Mouse (Mus musculus) hindlimb bud, embryonic 11.5 days (tissue): Measurements from ENCODE around the gene Six5.

Experiments
- DNase-seq: peaks from one replicate; pipeline ENCODE4 v3.0.0-alpha.2; 2012; ENCODE audit warnings: low read depth, low spot score; ENCODE audit errors: extremely low spot score

The Six5 gene

DNA sequence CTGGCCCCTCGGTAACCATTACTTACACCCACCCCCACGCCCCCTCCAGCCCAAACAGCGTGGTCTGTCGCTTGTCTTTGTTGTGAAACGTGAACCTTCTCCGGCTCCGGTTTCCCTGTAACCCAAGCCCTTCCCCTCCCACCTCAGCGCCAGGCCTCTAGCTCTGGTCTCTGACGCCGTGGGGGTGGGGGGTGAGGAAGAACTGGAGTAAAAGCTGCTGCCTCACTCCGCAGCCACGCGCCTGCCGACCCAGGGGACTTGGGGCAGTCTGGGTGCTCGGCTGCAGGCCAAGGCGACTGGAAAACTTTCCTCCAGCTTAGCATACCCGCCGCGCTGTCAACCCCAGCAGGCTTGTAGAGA lies 1.3 kb downstream of the Six5 start:
- DNase-seq = no peak

DNA sequence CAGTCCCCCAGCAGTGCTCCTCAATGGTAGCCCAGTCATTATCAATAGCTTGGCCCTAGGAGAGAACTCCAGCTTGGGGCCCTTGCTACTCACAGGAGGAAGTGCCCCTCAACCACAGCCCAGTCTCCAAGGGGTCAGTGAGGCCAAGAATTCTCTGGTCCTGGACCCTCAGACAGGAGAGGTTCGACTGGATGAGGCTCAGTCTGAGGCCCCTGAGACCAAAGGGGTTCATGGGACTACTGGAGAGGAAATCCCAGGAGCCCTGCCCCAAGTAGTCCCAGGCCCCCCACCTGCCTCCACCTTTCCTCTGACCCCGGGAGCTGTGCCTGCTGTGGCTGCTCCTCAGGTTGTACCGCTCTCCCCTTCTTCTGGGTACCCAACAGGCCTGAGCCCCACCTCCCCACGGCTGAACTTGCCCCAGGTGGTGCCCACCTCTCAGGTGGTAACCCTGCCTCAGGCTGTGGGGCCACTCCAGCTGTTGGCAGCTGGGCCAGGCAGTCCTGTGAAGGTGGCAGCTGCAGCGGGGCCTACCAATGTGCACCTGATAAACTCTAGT lies 2.1 kb downstream of the Six5 start:
- DNase-seq = no peak

DNA sequence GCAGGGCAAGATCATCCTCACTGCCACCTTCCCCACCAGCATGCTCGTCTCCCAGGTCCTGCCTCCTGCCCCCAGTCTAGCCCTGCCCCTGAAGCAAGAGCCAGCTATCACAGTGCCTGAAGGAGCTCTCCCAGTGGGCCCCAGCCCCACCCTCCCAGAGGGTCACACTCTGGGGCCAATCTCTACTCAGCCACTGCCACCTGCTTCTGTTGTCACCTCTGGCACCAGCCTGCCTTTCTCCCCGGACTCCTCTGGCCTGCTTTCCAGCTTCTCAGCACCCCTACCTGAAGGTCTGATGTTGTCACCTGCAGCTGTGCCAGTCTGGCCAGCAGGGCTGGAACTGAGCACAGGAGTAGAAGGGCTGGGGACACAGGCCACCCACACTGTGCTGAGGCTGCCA lies 2.8 kb downstream of the Six5 start:
- no peak for DNase-seq

DNA sequence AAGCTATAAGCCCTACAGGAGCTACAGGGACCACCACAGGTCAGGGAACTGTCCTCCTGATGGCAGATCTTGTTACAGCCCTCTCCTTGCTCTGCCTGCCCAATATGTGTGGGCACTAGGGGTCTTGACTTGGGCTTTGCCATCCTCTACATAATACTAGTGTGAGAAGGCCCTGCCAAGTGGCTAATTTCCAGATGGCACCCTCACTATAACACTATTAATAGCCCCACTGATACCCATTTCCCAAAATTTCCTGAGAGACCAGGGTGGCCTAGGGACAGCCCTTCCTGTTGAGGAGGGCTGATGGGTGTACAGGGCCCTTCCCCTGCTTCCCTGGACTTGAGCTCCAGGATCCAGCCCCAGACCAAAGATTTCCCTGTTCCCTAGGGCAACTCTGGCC lies 3.5 kb downstream of the Six5 start:
- no peak for DNase-seq

DNA sequence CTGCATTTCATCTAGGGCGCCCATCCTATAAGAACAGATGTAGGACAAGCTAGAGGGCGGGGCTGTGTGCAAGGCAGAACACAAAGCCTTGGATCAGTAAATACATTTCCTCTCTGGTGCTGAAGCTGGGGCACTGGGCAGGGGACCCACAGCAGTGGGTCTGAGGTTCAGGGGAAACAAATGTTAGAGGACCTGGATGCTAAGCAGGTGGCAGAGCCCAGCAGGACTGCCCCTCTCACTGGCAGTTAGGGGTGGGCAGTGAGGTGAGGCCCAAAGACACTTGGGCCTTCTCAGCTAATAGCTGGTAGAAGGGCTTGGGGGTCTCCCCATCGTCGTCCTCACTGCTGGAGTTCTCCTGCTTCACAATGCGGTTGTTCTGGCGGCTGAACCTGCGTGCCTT lies 4.4 kb downstream of the Six5 start:
- DNase-seq = no peak

DNA sequence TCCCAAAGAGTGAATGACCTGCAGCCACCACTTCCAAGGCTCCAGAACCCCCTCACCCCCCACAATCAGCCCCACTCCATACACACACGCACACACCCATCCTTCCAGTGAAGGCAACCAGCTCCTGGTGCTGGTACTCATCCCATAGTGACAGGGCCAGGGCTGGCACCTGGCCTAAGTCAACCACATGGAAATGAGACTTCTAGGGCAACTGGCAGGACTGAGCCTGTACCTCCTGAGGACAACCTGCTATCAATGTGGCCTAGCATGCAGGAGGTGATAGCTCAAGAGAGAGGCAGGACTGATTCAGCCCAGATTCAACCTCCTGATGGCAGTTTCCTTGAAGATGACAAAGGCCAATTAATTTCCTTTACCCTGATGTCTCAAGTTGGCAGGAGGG lies 5.9 kb downstream of the Six5 start:
- no peak for DNase-seq

DNA sequence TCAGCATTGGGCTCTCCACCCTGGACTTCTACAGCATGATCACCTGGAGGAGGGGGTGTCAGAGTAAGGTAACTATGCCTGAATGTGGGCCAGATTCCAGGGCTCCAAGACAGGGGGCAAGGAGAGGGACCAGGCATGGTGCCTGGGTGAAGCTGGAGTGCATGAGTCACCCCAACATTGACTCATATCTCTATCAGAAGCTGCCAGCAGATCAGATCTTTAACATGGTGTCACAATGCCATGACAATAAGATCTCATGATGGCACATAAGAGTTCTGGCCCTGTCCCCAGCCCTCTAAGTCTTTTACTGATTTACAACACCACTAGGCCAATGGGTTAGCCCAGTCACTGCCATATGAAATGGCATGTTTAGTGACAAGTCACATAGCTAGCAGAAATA lies 9.3 kb downstream of the Six5 start:
- no peak for DNase-seq

DNA sequence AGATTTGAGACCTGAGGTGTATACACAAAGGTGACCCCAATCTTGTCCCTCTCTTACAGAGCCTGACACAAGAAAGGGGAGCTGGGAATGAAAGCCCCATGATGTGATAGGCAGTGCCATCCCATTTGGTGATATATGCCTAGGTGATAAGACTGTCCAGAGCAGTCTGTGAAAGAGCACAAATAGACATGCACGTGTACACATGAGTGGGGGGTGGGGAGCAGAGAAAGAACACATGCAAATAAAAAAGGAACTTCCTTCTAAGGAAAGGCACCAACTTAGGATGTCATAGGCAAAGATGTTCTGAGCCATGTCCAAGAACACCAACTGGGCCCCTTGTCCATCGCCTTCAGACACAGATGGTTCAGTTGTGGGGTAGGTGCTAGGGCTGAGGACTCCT lies 10.1 kb downstream of the Six5 start:
- DNase-seq = no peak

DNA sequence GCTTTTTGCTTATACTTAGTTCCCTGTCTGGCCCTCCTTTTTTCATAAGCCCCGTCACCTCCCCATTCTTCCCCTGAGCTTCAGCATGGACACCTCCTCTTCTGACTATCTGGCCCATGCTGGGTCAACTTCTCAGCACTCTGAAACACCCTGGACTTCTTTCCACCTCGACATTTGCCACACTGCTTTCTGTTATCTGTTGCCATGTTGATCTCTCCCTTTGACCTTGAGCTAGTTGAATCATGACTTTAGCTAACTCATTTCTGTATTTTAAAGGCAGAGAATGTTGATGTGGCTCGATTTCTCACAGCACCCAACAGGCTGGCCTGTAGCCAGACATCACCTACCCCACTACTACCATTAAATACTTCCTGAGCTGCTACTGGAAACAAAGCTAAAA lies 13.0 kb downstream of the Six5 start:
- no peak for DNase-seq

DNA sequence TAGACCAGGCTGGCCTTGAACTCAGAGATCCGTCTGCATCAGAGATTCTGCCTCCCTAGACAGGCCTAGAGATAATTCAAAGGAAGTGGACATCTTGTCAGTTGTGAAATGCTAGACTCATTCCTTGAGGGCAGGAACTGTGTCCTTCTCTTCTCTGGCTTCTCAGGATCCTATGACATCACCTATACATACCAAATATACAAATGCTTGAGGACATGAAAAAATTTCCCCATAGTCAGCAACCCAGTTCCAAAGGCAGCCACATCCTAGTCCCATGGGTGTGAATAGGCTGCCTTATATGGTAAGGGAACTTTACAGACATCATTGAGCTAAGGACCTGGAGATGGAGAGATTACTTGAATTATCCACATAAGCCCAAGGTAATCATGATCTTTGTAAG lies 15.2 kb downstream of the Six5 start:
- DNase-seq = no peak

DNA sequence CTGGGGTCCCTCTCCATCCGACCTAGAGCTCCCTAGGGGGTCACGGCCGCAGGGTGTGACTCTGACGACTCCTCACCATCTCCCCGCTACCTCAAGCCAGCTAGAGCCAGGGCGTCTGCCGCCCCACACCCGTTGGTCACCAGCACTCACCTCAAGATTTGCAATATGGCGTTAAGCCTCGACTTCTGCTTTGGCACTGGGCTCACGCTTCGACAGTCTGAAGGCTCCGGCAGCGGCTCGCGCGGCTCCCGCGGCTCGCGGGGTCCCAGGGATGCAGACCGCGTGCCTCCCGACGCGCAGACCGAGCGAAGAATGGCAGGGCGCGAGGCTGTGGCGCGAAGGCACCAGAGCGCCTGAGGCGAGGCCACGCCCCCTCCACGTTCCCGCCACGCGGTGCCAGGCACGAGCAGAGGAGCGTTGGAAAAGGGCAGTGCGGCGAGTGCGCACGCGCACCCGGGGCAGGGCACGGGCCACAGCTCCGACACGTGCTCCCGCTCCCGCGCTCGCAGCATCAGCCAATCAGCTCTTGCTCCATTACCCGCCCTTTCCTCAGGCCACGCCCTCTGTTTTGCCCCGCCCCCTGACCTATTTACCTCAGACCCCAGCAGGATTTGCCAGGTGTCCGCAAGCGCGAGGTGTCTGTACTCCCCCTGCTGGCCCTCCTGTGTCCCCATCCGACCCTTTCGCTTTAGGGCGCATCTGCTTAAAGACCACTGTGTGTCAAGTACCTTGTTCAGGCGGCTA lies 23.8 kb downstream of the Six5 start, which contains the start of gene Gm4969:
Gm4969 (minus strand) TSS at position 341 of the 744 bp plus-strand sequence.
- no peak for DNase-seq

DNA sequence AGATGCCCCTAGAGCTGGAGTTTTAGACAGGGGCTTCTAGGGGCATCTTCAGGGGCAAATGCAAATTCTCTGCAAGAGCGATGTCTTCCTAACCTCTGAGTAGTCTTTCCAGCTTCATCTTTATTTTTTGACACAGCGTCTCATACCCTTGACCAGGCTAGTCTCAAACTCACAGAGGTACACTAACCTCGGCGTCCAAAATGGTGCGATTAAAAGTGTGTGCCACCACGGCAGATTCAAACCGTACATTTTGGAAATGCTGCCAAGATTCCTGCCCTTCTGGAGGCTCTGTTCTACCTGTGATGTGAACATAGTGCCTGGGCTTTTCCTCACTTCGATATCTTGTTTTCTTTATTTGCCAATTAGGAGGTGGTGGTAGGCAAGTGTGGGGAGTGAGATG lies 24.7 kb downstream of the Six5 start:
- no peak for DNase-seq

DNA sequence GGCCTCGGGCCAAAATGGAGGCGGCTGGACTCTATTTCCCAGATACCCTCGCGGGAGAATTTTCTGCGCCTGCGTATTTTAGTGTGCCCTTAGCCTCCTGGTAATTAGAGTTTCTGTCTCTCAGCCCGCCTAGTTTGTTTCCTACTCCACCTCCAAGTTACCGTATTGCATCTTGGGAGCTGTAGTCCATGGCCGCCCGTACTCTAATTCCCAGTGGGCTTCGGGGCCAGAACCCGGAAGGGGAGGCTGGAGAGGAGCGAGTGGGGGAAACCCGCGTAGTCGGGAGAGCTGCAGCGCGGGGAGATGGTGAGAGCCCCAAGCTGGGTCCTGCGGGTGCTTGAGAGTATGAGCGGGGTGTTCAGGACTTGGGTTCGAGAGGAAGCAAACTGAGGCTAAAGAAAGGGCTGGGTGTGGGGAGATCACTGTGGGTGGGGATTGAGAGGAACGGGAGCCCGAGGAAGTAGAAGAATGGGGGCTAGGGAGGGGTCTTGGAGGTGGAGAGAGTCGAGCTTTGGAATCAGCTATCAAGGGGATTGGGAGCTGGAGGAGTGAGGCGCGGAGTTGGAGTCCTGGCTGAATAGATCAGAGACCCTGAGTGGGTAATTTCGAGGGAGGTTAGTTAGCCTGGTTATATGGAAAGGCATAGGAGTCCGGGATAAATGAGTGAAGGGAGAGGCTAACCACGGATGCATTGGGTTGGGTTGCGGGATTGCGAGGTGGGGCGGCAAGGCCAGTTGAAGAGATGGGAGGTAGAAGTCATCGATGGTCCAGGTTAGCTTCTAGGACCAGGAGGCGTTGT lies 25.4 kb downstream of the Six5 start, which contains the start of gene Fbxo46:
Fbxo46 (plus strand) TSS at position 229 of the 799 bp plus-strand sequence.
- DNase-seq = peak; percentile 97

DNA sequence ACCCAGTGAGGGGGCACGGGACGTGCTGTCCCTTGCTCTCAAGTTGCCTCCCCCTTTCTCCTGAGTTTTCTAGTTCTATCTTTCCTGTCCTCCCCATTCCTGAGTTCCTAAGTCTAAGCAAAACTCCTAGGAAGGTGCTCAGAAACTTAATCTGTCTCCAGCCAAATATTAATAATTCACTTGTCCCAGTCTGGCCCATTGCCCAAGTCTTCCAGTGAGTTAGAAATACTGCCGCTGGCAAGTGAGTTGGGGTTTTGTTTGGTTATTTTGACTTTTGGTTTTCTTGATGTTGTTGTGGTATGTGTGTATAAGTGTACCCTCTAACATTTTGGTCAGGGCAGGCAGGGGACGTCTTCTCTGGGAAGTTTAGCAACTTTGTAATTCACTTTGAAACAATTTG lies 27.3 kb downstream of the Six5 start:
- no peak for DNase-seq

DNA sequence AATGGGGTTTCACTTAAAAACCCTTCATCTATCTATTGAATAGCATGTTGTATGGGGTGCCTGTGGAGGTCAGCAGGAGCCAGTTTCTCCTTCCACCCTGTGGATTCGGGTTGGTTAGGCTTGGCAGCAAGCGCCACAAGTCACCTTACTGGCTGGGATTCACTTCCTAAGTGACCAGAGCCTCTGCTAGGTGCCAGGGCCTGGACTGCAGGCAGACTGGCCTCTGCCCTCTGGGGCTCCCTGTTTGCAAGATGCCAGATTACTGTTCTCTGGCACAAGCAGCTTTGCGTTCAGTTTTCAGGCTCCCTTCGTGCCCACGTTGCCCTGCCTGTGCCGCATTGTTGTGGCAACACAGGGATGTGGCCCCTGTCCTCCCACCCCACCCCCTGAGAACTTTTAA lies 30.3 kb downstream of the Six5 start:
- DNase-seq = no peak

DNA sequence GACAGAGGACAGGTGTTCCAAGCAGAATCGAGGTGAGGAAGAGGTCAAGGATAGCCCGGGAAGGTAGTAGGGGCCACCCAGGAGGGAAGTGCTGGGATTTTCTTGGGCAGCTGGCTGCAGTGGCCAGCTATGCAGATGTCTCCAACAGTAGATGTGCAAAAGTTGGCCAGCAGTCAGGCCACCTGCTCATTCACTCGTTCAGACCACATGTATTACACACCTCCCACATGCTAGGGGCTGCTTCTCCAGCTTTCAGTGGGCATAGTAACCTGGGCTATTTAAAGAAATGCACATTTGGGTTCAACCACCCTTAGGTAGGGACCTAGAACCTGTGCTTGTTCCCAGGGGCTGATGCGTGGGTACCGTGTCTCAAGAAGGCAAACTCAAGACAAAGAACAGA lies 33.4 kb downstream of the Six5 start:
- no peak for DNase-seq

DNA sequence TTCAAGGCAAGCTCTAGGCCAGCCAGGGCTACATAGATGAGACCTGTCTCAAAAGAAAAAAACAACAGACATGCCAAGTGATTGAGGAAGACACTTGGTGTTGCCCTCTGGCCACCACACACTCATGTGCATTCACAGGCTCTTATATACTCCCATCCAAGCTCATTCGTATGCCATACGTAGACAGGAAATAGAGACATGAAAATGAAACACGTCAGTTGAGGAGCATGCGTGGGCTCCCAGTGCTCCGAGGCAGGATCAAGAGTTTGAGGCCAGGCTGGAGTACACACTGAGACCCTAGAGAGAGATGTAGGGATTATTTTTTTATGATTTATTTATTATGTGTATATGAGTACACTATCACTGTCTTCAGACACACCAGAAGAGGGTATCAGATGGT lies 35.0 kb downstream of the Six5 start:
- DNase-seq = no peak

DNA sequence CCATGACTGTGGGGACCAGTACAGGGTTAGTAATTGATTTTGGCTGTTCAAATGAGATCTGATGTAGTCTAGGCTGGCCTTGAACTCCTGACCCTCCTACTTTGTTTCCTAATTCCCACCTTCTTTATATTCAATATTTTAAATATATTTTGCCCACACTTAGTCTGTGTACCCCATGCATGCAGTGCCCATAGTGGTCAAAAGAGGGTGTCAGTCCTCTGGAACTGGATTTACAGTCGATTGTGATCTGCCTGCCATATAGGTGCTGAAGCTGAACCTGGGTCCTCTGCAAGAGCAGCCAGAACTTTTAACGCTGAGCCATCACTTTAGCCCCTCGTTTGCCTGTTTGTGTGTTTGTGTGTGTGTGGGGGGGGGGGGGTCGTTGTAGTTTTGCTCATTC lies 36.3 kb downstream of the Six5 start:
- DNase-seq = no peak

DNA sequence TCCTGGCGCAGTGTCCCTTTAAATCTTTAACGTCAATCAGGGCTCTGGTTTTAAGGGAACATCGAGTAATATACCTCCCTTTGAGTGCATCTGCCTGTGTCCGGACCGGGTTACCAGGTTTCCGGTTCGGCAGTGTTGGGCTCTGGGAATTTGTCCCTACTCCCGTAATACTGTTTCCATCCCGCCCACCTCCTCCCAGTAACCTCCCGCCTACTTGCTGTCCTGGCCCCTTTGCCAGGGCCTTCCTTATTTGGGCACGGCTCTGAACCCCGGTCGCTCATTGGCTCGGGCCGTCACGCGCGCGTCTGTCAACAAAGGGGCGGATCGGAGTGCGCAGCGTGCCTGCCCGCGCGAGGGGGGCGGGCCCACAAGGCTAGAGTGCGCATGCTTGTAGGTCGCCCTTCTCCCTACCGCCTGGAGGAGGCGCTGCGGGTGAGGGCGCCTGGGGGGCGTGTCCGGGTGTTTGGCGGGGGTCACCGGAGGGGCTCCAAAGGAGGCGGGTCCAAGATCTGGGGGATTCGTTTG lies 37.0 kb downstream of the Six5 start:
- DNase-seq = peak; percentile 89

DNA sequence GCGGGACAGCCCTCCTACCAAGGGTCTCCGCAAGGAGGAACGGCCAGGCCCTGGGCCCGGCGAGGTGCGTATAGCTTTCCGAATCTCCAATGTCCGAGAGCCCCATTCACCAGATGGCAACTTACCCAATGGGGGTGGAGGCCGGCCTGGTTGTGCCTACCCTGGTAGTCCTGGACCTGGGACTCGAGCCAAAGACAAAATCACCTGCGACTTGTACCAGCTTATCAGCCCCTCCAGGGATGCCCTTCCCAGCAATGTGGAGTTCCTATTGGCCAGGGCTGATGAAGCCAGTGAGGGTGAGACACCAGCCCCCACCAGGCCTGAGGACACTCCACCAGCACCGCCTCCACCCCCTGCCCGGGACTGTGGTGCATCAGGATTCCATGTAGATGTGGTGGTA lies 41.8 kb downstream of the Six5 start:
- DNase-seq = no peak

DNA sequence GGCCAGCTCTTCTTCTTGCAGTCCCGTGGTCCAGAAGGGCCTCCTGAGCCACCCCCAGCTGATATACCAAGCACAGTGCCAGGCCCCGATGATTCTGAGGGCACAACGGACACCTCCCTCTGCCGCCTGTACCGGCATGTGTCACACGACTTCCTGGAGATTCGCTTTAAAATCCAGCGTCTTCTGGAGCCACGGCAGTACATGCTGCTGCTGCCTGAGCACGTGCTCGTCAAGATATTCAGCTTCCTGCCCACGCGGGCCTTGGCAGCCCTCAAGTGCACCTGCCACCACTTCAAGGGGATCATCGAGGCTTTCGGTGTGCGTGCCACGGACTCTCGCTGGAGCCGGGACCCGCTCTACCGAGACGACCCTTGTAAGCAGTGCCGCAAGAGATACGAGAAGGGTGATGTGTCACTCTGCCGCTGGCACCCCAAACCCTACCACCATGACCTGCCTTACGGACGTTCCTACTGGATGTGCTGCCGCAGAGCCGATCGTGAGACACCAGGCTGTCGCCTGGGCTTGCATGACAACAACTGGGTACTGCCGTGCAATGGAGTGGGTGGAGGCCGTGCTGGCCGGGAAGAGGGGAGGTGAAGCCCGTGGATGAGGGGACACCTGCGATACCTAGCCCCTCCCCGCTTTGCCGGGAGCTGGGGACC lies 42.4 kb downstream of the Six5 start:
- DNase-seq = no peak
